Mouse (Mus musculus): ENCODE results near the gene Flot2.

Flot2 gene

GRCm38 (mm10) chr11:78104501-78104900 lies 66.8 kb downstream of the Flot2 start:
- no peak for DNase-seq
